Mouse (Mus musculus): ENCODE data around the gene Ttll11. TPM values are rescaled to one million over a fixed set of nuclear protein-coding genes. Genes with fewer than 3 reads are reported as not detected.

Ttll11 gene
- polyA plus RNA-seq, 1 experiment from 2014 or later = 1.8 TPM

DNA sequence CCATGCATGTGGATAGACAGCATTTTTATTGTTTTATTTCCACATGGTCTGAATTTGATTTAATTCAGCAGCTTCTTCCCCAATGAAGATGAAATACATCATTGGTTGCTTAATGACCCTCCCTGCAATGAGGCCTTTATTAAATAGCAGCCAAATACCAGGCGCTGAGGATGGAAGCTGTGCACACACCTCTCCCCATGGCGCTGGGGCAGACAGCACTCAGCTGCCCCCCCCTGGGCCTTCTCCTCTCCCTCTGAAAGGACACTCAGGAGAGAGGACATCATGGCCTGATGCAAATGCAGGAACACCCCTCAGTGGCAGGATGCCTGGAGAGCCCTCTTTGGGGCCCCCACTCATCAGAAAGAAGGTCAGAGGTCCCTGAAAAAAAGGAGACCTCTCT lies 16.4 kb downstream of the Ttll11 start:
- Histone ChIP-seq H3K4me3 (no peak overlapping the region), H3K4me1 (no peaks in the 10 kb centered on the region), H3K27ac (no peak overlapping the region), H3K9me3 (replicated peaks) (no peaks in the 10 kb centered on the region), H3K36me3 (ENCODE audit: poor library complexity, severe bottlenecking) (no peaks in the 10 kb centered on the region), H3K9ac (no peak overlapping the region), H3K4me2 (no peak overlapping the region), H3K27me3 (no peaks in the 10 kb centered on the region)
- WGBS = 80% methylated on average over 2 of the region's 2 CpGs
- ATAC-seq = no peak

- Histone ChIP-seq H3K36me3 (ENCODE audit: poor library complexity, severe bottlenecking) (no peaks in the 10 kb centered on the region), H3K4me1 (no peaks in the 10 kb centered on the region), H3K9ac (no peak overlapping the region), H3K27ac (no peak overlapping the region), H3K27me3 (no peaks in the 10 kb centered on the region), H3K9me3 (replicated peaks) (no peaks in the 10 kb centered on the region), H3K4me3 (no peak overlapping the region), H3K4me2 (no peak overlapping the region)
- 86% methylated on average over 3 of the region's 3 CpGs for WGBS
- no peak for ATAC-seq
Measured at GRCm38 (mm10) chr2:35961593-35962127, 18.1 kb downstream of the Ttll11 start.

GRCm38 (mm10) chr2:35957471-35958140 lies 22.1 kb downstream of the Ttll11 start:
- H3K27me3 ChIP-seq = no peaks in the 10 kb centered on the region
- H3K36me3 ChIP-seq (ENCODE audit: poor library complexity, severe bottlenecking) = no peaks in the 10 kb centered on the region
- 67% methylated on average over 7 of the region's 7 CpGs for WGBS
- peaks cover 2% of the 10 kb centered on the region for H3K4me1 ChIP-seq
- ATAC-seq = no peak
- H3K4me2 ChIP-seq = no peak overlapping the region
- no peak overlapping the region for H3K4me3 ChIP-seq
- no peak overlapping the region for H3K27ac ChIP-seq
- no peaks in the 10 kb centered on the region for H3K9me3 ChIP-seq (replicated peaks)
- H3K9ac ChIP-seq = no peak overlapping the region

DNA sequence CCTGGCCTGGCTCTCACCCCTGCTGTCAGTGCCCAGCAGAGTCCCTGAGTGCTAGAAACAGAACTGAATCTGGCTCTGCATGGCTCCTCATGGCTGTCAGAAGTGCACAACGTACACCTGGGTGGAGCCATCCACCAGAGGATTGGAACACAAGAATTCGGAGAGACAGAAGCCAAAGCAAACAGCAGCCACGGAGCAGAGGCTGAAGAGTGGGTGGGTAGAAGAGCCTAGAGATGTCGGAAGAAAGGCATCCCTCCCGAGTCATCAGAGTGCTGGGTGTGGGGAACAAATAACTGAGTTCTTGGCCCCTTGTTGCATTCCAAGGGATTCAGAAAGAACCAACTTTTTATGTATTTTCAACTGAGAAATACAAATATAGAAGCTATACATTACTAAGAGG lies 24.5 kb downstream of the Ttll11 start:
- no peak overlapping the region for H3K4me2 ChIP-seq
- H3K27me3 ChIP-seq = no peaks in the 10 kb centered on the region
- peaks cover 15% of the 10 kb centered on the region for H3K4me1 ChIP-seq
- H3K4me3 ChIP-seq = no peak overlapping the region
- no peak overlapping the region for H3K27ac ChIP-seq
- ATAC-seq = no peak
- 42% methylated on average over 5 of the region's 5 CpGs for WGBS
- H3K9me3 ChIP-seq (replicated peaks) = no peaks in the 10 kb centered on the region
- H3K9ac ChIP-seq = no peak overlapping the region
- H3K36me3 ChIP-seq (ENCODE audit: poor library complexity, severe bottlenecking) = no peaks in the 10 kb centered on the region

DNA sequence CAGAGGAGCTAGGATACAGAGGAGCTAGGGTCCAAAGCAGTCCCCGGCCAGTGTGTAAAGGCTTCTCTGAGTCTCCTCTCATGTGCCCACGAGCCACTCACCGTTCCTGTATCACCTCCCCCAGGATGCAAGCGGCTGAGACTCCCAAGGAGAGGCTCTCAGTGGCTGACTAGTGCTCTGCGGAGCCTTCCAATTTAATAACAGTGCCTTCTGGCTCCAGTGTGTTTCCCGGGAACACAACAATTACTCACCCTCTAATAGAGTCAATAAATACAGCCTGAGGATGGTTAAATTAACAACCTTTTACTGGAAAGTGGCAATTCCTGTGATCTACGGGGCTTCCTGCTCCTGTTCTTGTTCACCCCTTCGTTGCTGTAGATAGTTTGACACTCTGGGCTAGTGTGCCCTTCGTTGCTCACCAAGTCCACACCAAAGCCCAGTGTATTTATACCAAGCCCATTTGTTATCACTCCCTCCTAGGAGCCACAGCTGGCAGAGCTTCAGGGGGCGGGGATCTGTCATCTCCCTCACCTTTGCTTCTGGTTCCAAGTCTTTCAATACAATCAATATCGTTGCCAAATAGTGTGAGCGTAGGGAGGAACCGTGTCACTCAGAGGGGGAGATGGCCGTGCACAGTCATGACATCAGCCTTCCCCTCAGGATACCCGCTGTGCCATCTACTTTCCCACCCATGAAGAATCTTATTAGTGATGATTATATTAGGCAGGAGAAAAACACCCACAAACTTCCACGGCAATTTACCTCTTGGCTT lies 27.3 kb downstream of the Ttll11 start:
- Histone ChIP-seq H3K27me3 (no peaks in the 10 kb centered on the region), H3K36me3 (ENCODE audit: poor library complexity, severe bottlenecking) (no peaks in the 10 kb centered on the region), H3K4me3 (no peak overlapping the region), H3K9ac (no peak overlapping the region), H3K9me3 (replicated peaks) (no peaks in the 10 kb centered on the region), H3K4me2 (no peak overlapping the region), H3K4me1 (peaks cover 15% of the 10 kb centered on the region), H3K27ac (no peak overlapping the region)
- no peak for ATAC-seq
- WGBS = 58% methylated on average over 16 of the region's 16 CpGs

- H3K27me3 ChIP-seq = no peaks in the 10 kb centered on the region
- 78% methylated on average over 4 of the region's 4 CpGs for WGBS
Measured at GRCm38 (mm10) chr2:35944896-35945295, 34.8 kb downstream of the Ttll11 start.

DNA sequence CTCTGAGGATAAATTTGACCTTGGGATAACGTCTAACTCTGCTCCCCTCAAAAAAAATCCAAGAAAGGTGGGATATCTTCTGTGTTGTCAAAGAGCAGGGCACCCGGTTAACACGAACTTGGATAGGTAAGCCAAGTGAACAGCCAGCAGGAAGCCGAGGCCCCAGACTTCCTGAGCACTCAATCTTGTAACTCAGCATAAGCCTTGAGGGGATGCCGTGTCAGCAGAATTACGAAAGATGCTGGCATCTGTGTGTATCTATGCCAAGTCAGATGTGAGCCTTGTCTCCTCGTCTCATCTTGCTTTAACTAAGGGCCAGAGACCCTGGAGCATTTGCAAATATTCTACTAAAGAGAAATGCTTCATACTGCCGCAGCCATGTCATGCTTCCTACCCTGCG lies 36.8 kb downstream of the Ttll11 start:
- 86% methylated on average over 9 of the region's 9 CpGs for WGBS
- H3K9me3 ChIP-seq (replicated peaks) = no peaks in the 10 kb centered on the region
- no peaks in the 10 kb centered on the region for H3K4me1 ChIP-seq
- no peak overlapping the region for H3K27ac ChIP-seq
- no peaks in the 10 kb centered on the region for H3K36me3 ChIP-seq (ENCODE audit: poor library complexity, severe bottlenecking)
- no peak overlapping the region for H3K4me3 ChIP-seq
- H3K4me2 ChIP-seq = no peak overlapping the region
- no peak overlapping the region for H3K9ac ChIP-seq
- no peaks in the 10 kb centered on the region for H3K27me3 ChIP-seq
- no peak for ATAC-seq

More at GRCm38 (mm10) chr2:35944896-35945295, 34.8 kb downstream of the Ttll11 start:
- no peak for ATAC-seq
- Histone ChIP-seq H3K4me2 (no peak overlapping the region), H3K36me3 (ENCODE audit: poor library complexity, severe bottlenecking) (no peaks in the 10 kb centered on the region), H3K9ac (no peak overlapping the region), H3K4me1 (no peaks in the 10 kb centered on the region), H3K27ac (no peak overlapping the region), H3K9me3 (replicated peaks) (no peaks in the 10 kb centered on the region), H3K4me3 (no peak overlapping the region)

GRCm38 (mm10) chr2:35935045-35935444 lies 44.7 kb downstream of the Ttll11 start:
- H3K4me3 ChIP-seq = no peak overlapping the region
- no peaks in the 10 kb centered on the region for H3K9me3 ChIP-seq (replicated peaks)
- H3K27ac ChIP-seq = no peak overlapping the region
- ATAC-seq = no peak
- WGBS = 81% methylated on average over 5 of the region's 5 CpGs
- no peak overlapping the region for H3K9ac ChIP-seq
- no peaks in the 10 kb centered on the region for H3K36me3 ChIP-seq (ENCODE audit: poor library complexity, severe bottlenecking)
- H3K27me3 ChIP-seq = no peaks in the 10 kb centered on the region
- no peaks in the 10 kb centered on the region for H3K4me1 ChIP-seq
- no peak overlapping the region for H3K4me2 ChIP-seq

- 95% methylated on average over 13 of the region's 13 CpGs for WGBS
- Histone ChIP-seq H3K36me3 (ENCODE audit: poor library complexity, severe bottlenecking) (no peaks in the 10 kb centered on the region), H3K9me3 (replicated peaks) (no peaks in the 10 kb centered on the region), H3K4me2 (no peak overlapping the region), H3K4me3 (no peak overlapping the region), H3K9ac (no peak overlapping the region), H3K27me3 (no peaks in the 10 kb centered on the region), H3K27ac (no peak overlapping the region), H3K4me1 (no peaks in the 10 kb centered on the region)
- ATAC-seq = no peak
Measured at GRCm38 (mm10) chr2:35933116-35933515, 46.6 kb downstream of the Ttll11 start.

DNA sequence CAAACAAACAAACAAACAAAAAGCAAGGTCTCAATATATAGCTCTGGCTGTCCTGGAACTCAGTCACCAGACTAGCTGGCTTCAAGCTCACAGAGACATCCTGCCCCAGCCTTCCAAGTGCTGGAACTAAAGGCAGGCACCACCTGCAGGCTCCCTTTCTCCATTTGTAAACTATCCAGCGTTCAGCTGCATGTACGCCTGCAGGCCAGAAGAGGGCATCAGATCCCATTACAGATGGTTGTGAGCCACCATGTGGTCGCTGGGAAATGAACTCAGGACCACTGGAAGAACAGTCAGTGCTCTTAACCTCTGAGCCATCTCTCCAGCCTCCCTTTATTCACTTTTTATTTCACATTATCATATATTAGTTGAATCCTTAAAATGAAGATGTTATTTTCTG lies 48.1 kb downstream of the Ttll11 start:
- Histone ChIP-seq H3K27me3 (no peaks in the 10 kb centered on the region), H3K27ac (no peak overlapping the region), H3K36me3 (ENCODE audit: poor library complexity, severe bottlenecking) (no peaks in the 10 kb centered on the region), H3K4me3 (no peak overlapping the region), H3K4me2 (no peak overlapping the region), H3K4me1 (no peaks in the 10 kb centered on the region), H3K9ac (no peak overlapping the region), H3K9me3 (replicated peaks) (no peaks in the 10 kb centered on the region)
- no peak for ATAC-seq
- WGBS = 75% methylated on average over 3 of the region's 3 CpGs

GRCm38 (mm10) chr2:35930498-35931149 lies 49.1 kb downstream of the Ttll11 start:
- no peak overlapping the region for H3K27ac ChIP-seq
- H3K27me3 ChIP-seq = no peaks in the 10 kb centered on the region
- 32% methylated on average over 11 of the region's 11 CpGs for WGBS
- no peaks in the 10 kb centered on the region for H3K9me3 ChIP-seq (replicated peaks)
- H3K4me2 ChIP-seq = no peak overlapping the region
- H3K9ac ChIP-seq = no peak overlapping the region
- no peaks in the 10 kb centered on the region for H3K36me3 ChIP-seq (ENCODE audit: poor library complexity, severe bottlenecking)
- no peak overlapping the region for H3K4me3 ChIP-seq
- no peaks in the 10 kb centered on the region for H3K4me1 ChIP-seq
- peak; percentile 73 for ATAC-seq

- Histone ChIP-seq H3K9me3 (replicated peaks) (no peaks in the 10 kb centered on the region), H3K27me3 (no peaks in the 10 kb centered on the region), H3K36me3 (ENCODE audit: poor library complexity, severe bottlenecking) (no peaks in the 10 kb centered on the region), H3K4me3 (no peak overlapping the region), H3K4me1 (no peaks in the 10 kb centered on the region), H3K27ac (no peak overlapping the region), H3K9ac (no peak overlapping the region), H3K4me2 (no peak overlapping the region)
- WGBS = 78% methylated on average over 6 of the region's 6 CpGs
- no peak for ATAC-seq
Measured at GRCm38 (mm10) chr2:35928133-35928532, 51.6 kb downstream of the Ttll11 start.
